Mouse (Mus musculus) embryonic fibroblast, embryonic 13.5 days (primary cell): ENCODE measurements around the gene Ncoa1. TPM values are rescaled to one million over a fixed set of nuclear protein-coding genes. Genes with fewer than 3 reads are reported as not detected.
"Not testable (repeated sequence)": the region's sequence is repeated elsewhere in the genome, so short reads cannot be mapped to it uniquely, and the experiment has no call there.

ENCODE experiments used
- H3K27ac ChIP-seq: 2 replicates; pipeline ENCODE4 v1.5.1; 2012; ENCODE audit warnings: low read length, control low read depth, inconsistent platforms; ENCODE audit not compliant: insufficient read depth
- H3K4me1 ChIP-seq: 2 replicates; pipeline ENCODE4 v1.6.1; 2011; ENCODE audit warnings: low read length; ENCODE audit not compliant: control insufficient read depth, insufficient read depth
- H3K4me3 ChIP-seq: 2 replicates; pipeline ENCODE4 v1.5.1; 2011; ENCODE audit warnings: mild to moderate bottlenecking, control low read depth, low read length; ENCODE audit not compliant: insufficient read depth
- CTCF ChIP-seq: IDR thresholded peaks from 2 replicates; pipeline ENCODE4 v1.5.1; 2011; ENCODE audit warnings: mild to moderate bottlenecking, control low read depth, low read length, moderate library complexity, borderline replicate concordance; ENCODE audit not compliant: insufficient read depth
- POLR2A ChIP-seq: IDR thresholded peaks from 2 replicates; pipeline ENCODE4 v1.6.1; 2011; ENCODE audit warnings: low read depth, mild to moderate bottlenecking, control low read depth, low read length, moderate library complexity
- polyA plus RNA-seq: library from polyadenylated mRNA; stranded (reverse); fragments of >200 nt; gene quantifications from 2 replicates; pipeline ENCODE4 v1.2.4, GENCODE M21; 2011; ENCODE audit warnings: low read depth; ENCODE audit not compliant: missing spikeins, insufficient read length

Gene Ncoa1
- polyA plus RNA-seq, 1 experiment: 24.6 TPM

DNA sequence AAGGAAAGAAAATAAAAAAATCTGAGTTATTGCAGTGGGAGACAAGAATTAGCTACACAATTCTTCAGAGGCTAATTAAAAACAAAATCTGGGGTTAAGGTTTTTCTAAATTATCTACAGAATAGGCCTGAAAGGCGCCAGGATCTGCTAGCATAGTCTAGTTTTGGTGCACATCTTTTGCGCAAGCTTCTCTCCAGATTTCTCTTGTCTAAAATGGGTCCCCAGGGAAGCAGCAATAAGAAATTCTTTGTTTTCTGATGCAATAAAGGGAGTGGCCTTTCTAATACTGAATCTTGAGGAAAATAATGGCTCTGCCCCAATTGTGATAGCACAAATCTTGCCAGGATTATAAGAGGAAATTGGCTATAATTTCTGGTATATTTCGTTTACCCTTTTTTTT, 93.9 kb downstream of the Ncoa1 start:
- Histone ChIP-seq H3K27ac (no peak overlapping the region), H3K4me1 (peaks cover 5% of the 10 kb centered on the region; the same call in 1 of the 2 replicates), H3K4me3 (no peak overlapping the region)
- TF ChIP-seq POLR2A (no peak), CTCF (no peak)

DNA sequence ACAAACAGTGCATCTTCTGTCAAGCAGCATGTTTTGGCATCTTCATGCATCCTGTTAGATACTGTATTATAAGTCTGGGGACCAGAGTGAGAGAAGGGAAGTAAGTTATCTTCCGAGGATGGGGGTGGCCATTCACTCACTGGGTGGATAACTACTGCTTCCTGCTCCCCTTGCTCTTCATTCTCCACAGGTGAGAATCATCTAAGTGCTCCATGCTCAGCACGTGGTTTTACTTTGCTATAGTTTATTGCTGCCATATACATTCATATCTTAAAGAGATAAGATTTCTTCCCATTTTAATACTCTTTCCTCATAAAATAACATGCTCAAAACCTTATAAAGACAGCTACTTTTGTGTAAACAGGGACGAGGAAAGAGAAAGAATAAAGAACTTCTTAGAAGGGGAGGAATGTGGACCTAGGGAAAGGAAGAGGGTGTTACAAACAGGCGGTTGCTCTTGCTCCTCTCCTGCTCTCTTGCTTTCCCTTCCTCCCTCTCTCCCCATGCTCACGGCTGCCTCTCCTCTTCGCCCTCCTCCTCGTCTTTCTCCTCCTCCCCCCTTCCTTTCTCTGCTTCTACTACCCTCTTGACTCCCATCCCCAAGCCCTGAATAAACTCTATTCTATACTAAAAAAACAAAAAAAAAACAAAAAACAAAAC, 97.6 kb downstream of the Ncoa1 start:
- Histone ChIP-seq H3K27ac (no peak overlapping the region), H3K4me3 (no peak overlapping the region), H3K4me1 (peaks cover 3% of the 10 kb centered on the region; the same call in 1 of the 2 replicates)
- TF ChIP-seq POLR2A (no peak), CTCF (no peak)

DNA sequence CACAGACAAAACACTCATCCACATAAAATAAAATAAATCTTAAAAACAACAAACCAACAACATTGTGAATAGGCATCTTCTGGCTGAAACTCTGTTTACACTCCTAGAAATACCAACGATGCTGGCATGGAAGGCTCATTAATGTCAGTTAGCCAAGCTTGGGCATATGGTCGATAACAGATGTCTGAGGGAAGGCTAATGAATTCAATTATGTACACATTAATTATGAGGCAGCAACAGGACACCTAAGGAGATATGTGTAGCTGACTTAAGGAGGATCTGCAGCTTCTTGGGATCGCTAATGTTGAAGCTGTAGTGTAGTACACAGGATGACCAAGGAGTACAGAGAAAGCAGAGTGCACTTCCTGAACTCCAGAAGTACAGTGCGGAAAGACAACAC, 100.5 kb downstream of the Ncoa1 start:
- Histone ChIP-seq H3K4me1 (no peaks in the 10 kb centered on the region), H3K27ac (no peak overlapping the region), H3K4me3 (no peak overlapping the region)
- no peak for TF ChIP-seq POLR2A
- no peak for TF ChIP-seq CTCF

DNA sequence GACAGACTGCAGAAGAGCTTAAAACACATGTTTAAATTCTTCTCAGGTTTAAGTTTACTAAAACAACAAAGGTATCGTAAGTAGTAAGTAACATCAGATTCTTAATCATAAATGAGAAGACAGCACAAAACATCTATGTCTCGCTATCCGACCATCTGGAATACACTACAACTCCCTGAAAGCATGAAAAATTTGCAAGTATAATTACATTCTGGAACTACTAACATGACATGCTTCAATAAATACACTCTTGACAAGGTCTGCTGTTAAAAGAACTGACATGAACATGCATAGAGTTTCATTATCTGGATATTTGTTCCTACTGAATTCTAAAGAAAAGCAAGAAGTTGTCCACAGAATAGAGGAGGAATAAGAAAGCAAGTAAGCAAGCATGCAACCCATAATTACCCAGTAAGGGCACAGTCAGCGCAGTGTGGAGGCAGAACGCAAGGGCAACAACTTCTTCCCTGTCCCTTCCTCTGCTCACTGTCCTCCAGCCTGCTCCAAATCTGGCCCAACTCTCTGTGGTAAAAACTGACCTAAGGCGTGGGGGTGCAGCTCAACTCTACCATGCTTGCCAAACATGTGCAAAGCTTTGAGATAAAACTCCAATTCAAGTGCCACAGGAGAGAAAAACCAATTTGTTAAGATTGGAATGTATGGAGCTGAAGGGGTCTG, 102.0 kb downstream of the Ncoa1 start:
- no peak overlapping the region for H3K27ac ChIP-seq
- H3K4me3 ChIP-seq: no peak overlapping the region
- H3K4me1 ChIP-seq: no peaks in the 10 kb centered on the region
- TF ChIP-seq CTCF (no peak), POLR2A (no peak)

DNA sequence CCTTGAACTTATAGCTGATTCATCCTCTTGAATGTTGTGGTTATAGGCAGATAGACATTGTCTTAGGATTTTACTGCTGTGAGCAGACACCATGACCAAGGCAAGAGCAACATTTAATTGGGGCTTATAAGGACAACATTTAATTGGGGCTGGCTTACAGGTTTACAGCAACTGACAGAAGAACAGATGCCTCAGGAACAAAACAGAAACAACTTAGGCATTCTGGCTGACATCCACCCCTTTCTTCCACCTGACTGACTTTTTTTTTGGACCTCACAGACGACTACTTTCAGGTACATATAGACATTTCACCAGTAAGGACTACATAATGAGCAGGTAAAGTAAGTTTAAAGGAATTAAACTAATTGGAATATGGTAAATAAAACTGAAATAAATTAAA, 105.6 kb downstream of the Ncoa1 start:
- no peaks in the 10 kb centered on the region for H3K4me1 ChIP-seq
- no peak overlapping the region for H3K27ac ChIP-seq
- TF ChIP-seq CTCF (no peak), POLR2A (no peak)
- H3K4me3 ChIP-seq: no peak overlapping the region

DNA sequence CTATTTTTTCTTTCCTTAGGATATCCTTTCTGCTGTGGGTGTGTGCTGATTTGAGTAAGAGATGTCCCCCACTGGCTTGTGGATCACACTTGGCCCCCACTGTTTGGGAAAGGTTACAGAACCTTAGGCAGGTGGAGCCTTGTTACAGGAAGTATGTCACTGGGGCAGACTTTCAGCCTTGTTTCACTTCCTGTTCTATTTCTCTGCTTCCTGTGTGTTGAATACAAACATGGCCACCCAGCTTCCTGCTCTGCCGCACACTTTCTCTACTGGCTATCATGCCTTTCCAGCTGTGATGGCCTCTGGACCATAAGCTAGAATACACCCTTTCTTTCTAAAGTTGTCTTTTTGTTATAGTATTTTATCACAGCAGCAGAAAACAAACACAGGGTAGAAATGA, 111.0 kb downstream of the Ncoa1 start:
- TF ChIP-seq POLR2A (no peak), CTCF (no peak)
- H3K4me3 ChIP-seq: no peak overlapping the region
- no peak overlapping the region for H3K27ac ChIP-seq
- no peaks in the 10 kb centered on the region for H3K4me1 ChIP-seq

DNA sequence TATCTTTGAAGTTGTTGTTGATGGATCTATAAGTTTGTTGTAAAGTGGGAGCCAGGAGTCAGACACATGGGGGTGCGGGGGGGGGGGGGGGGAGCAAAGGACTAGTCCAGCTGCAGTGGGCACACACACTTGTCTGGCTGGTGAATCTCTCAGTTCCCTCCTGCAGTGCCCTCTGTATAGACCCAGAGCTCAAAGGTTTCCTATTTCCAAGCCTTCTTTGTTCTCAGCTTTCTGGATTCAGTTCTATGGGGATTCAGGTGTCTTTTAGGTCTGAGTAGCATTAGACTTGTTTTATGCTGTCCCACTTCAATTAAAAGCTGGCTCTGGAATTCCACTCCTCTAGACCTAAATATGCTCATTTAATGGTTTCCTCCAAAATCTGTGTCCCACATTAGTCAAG, 117.5 kb downstream of the Ncoa1 start:
- H3K4me3 ChIP-seq: no peak overlapping the region
- no peaks in the 10 kb centered on the region for H3K4me1 ChIP-seq
- TF ChIP-seq CTCF: no peak
- no peak for TF ChIP-seq POLR2A
- H3K27ac ChIP-seq: no peak overlapping the region

DNA sequence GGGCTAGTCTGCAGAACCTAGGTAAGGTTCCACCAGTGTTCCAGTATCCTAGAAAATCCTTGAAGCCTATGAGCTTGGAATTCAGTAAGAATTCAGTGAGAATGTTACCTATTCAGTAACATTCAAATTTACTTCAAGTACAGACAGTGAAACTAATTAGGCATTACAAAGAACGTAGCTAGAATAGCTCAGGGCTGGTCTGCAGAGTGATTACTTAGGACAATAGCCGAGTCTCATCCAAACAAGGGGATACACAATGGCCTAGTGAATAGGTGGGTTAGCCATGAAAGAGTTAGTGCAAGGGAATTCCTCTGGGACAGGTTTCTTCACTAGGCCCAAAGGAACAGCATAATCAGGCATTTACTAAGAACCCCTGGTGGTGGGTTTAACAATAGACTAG, 118.3 kb downstream of the Ncoa1 start:
- not testable (repeated sequence) for H3K27ac ChIP-seq, H3K4me1 ChIP-seq, H3K4me3 ChIP-seq

DNA sequence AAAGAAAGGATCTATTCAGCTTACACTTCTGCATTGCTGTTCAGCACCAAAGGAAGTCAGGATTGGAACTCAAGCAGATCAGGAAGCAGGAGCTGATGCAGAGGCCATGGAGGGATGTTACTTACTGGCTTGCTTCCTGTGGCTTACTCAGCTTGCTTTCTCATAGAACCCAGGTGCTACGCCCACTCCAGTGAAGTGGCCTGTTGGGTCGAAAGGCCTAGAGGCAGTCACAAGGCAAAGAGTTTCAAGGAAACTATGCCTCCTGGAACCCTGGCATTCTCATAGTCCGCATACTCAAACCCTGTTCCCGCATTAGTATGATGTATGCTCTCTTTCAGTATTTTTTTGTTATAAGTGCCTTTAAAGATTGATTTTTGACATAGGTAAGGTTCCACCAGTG, 118.9 kb downstream of the Ncoa1 start:
- TF ChIP-seq POLR2A (no peak), CTCF (no peak)
- H3K4me3 ChIP-seq: no peak overlapping the region
- no peak overlapping the region for H3K27ac ChIP-seq
- H3K4me1 ChIP-seq: no peaks in the 10 kb centered on the region

DNA sequence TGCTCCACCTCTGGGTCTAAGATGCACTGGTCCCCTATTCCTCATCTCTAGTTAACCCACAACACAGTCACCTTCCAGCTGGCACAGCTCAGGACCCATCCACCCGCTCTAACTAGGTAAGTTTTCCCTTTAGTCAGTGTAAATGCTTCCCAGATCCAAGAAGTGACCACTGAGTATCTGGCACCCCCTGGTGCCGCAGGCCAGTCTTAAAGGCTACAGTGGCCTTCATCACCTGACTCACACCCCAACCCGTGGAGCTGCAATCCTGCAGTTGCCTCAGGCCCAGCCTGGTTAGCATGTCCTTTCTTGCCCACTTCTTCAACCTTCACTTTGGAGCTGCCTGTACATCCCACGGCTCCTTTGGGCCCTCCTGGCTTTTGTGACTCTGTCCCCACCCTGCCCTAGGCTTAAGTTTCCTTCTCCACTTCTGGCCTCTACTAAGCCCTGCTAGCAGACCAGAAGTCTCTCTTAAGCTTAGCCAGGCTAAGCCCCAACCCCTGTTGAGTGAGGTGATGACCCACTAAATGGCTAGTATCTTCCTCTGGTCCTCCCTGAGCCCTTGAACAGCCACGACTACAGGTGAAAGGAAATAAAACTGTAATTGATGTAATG, 120.0 kb downstream of the Ncoa1 start:
- H3K27ac ChIP-seq: no peak overlapping the region
- TF ChIP-seq POLR2A: no peak
- no peak for TF ChIP-seq CTCF
- H3K4me3 ChIP-seq: no peak overlapping the region
- no peaks in the 10 kb centered on the region for H3K4me1 ChIP-seq
